Comparison of ENCODE assay signal across 8 mouse cellular contexts in genomic region chr4:99829094-99830073, GRCm38 (mm10). TPM values are rescaled to one million over a fixed set of nuclear protein-coding genes. Genes with fewer than 3 reads are reported as not detected.
DNase-seq lines count a peak whose midpoint lies in the region; ATAC-seq and TF ChIP-seq lines count a peak whose summit lies in the region.

TSS of gene Efcab7 (plus strand) at chr4:99829198.

- under 1% methylated on average over 48 of the region's 48 CpGs for WGBS in cerebellum, adult 2 months
- WGBS in forebrain, postnatal 0 days = under 1% methylated on average over 48 of the region's 48 CpGs
- under 1% methylated on average over 48 of the region's 48 CpGs for WGBS in lung, embryonic 15.5 days

- peak; percentile 93 for ATAC-seq in forebrain, postnatal 0 days
- peak; percentile 89; the same call in 1 of the 2 replicates for ATAC-seq in lung, embryonic 15.5 days (ENCODE audit: borderline replicate concordance, extremely low read depth, low FRiP score, low TSS enrichment)

- H3K4me1 ChIP-seq in MEL (ENCODE audit: control insufficient read depth in 1 of 2, insufficient read depth in 2 of 2, low read length in 2 of 2) = peaks cover 2 to 3% of the 10 kb centered on the region in 2 experiments; a peak in 2 of 4 replicates
- H3K4me1 ChIP-seq in cerebellum, adult 2 months (ENCODE audit: control insufficient read depth, insufficient read depth, low read length) = no peaks in the 10 kb centered on the region
- H3K4me1 ChIP-seq in forebrain, postnatal 0 days (ENCODE audit: insufficient read depth) = no peaks in the 10 kb centered on the region; the same call in 1 of the 2 replicates
- H3K4me1 ChIP-seq in lung, embryonic 15.5 days = peaks cover 11% of the 10 kb centered on the region

- no peaks in the 10 kb centered on the region for H3K27me3 ChIP-seq in MEL (ENCODE audit: control insufficient read depth in 1 of 2, insufficient read depth in 2 of 2, low read length in 2 of 2)
- no peaks in the 10 kb centered on the region for H3K27me3 ChIP-seq in cerebellum, adult 2 months (ENCODE audit: control insufficient read depth, insufficient read depth, low read length)
- H3K27me3 ChIP-seq in forebrain, postnatal 0 days (ENCODE audit: insufficient read depth, low read length) = no peaks in the 10 kb centered on the region
- no peaks in the 10 kb centered on the region for H3K27me3 ChIP-seq in lung, embryonic 15.5 days

- H3K27ac ChIP-seq in MEL (ENCODE audit: control insufficient read depth, low read depth, low read length) = peak within 1 kb of the TSS; percentile 78
- peak within 1 kb of the TSS; percentile 51 for H3K27ac ChIP-seq in cerebellum, adult 2 months (ENCODE audit: insufficient read depth, low read length)
- peak within 1 kb of the TSS; percentile 97 for H3K27ac ChIP-seq in forebrain, postnatal 0 days (ENCODE audit: low read depth, low read length)
- H3K27ac ChIP-seq in lung, embryonic 15.5 days = peak within 1 kb of the TSS; percentile 72

- DNase-seq in MEL (ENCODE audit: low read depth, low spot score) = peak; percentile 95
- DNase-seq in cerebellum, adult 2 months = peak; percentile 87 to 93
- DNase-seq in forebrain, postnatal 0 days = peak; percentile 95
- peak; percentile 87 for DNase-seq in heart, postnatal 4 days
- peak; percentile 81 to 90 for DNase-seq in layer of hippocampus, adult 8-10 months (ENCODE audit: low spot score in 2 of 2)
- peak; percentile 64 for DNase-seq in ovary, adult 18-20 months (ENCODE audit: low spot score)
- peak; percentile 87 for DNase-seq in thymus, postnatal 0 days (ENCODE audit: low spot score)

- H3K4me2 ChIP-seq in forebrain, postnatal 0 days (ENCODE audit: low read depth) = peak within 1 kb of the TSS; percentile 56
- peak within 1 kb of the TSS; percentile 65 for H3K4me2 ChIP-seq in lung, embryonic 15.5 days

- TF ChIP-seq CTCF in MEL (IDR thresholded peaks at IDR 0.05 in 2 of 3, conservative IDR thresholded peaks at IDR 0.05 in 1 of 3; ENCODE audit: control insufficient read depth in 1 of 3, insufficient read depth in 1 of 3, low read depth in 2 of 3, low read length in 3 of 3, poor library complexity in 1 of 3, severe bottlenecking in 1 of 3) = no peak
- TF ChIP-seq CTCF in cerebellum, adult 2 months (IDR thresholded peaks at IDR 0.05; ENCODE audit: borderline replicate concordance, insufficient read depth, low read depth, low read length) = no peak
- TF ChIP-seq CTCF in forebrain, postnatal 0 days (IDR thresholded peaks at IDR 0.05; ENCODE audit: low read depth) = peak; percentile 41

- peak within 1 kb of the TSS; percentile 73 to 93 for H3K4me3 ChIP-seq in MEL (ENCODE audit: control insufficient read depth in 1 of 2, insufficient read depth in 1 of 2, low read depth in 2 of 2, low read length in 2 of 2)
- peak within 1 kb of the TSS; percentile 63 for H3K4me3 ChIP-seq in cerebellum, adult 2 months (replicated peaks; ENCODE audit: insufficient read depth, low read depth, low read length)
- peak within 1 kb of the TSS; percentile 76 for H3K4me3 ChIP-seq in forebrain, postnatal 0 days (ENCODE audit: low read depth, low read length)
- H3K4me3 ChIP-seq in lung, embryonic 15.5 days = peak within 1 kb of the TSS; percentile 48

- peak within 1 kb of the TSS; percentile 82 for H3K9ac ChIP-seq in MEL (ENCODE audit: control insufficient read depth, low read depth, low read length, poor library complexity, severe bottlenecking)
- peak within 1 kb of the TSS; percentile 86 for H3K9ac ChIP-seq in forebrain, postnatal 0 days
- H3K9ac ChIP-seq in lung, embryonic 15.5 days = peak within 1 kb of the TSS; percentile 62

- H3K36me3 ChIP-seq in MEL (ENCODE audit: control insufficient read depth in 1 of 2, insufficient read depth in 2 of 2, low read length in 2 of 2) = peaks cover 0 to 6% of the 10 kb centered on the region in 2 experiments; a peak in 2 of 4 replicates
- H3K36me3 ChIP-seq in forebrain, postnatal 0 days (ENCODE audit: insufficient read depth) = no peaks in the 10 kb centered on the region
- H3K36me3 ChIP-seq in lung, embryonic 15.5 days = no peaks in the 10 kb centered on the region

- no peak for TF ChIP-seq EP300 in MEL (IDR thresholded peaks at IDR 0.05; ENCODE audit: low read depth in 1 of 2, low read length in 2 of 2)

- H3K9me3 ChIP-seq in MEL (replicated peaks; ENCODE audit: insufficient read depth, low read length) = no peaks in the 10 kb centered on the region
- H3K9me3 ChIP-seq in forebrain, postnatal 0 days (ENCODE audit: low read length) = no peaks in the 10 kb centered on the region
- H3K9me3 ChIP-seq in lung, embryonic 15.5 days = no peaks in the 10 kb centered on the region

- TF ChIP-seq RAD21 in MEL (IDR thresholded peaks at IDR 0.05; ENCODE audit: low read depth, low read length) = no peak

- TF ChIP-seq POLR2A in MEL (IDR thresholded peaks at IDR 0.05; ENCODE audit: control insufficient read depth in 1 of 2, insufficient read depth in 1 of 2, low read depth in 1 of 2, low read length in 2 of 2, poor library complexity in 1 of 2) = peak; percentile 23 to 73; a peak in 3 of 4 replicates
- peak; percentile 25; the same call in 1 of the 2 replicates for TF ChIP-seq POLR2A in cerebellum, adult 2 months (IDR thresholded peaks at IDR 0.05; ENCODE audit: borderline replicate concordance, insufficient read depth, low read length)

- peaks cover 5% of the 10 kb centered on the region for H3K79me2 ChIP-seq in MEL (ENCODE audit: control insufficient read depth, insufficient read depth, low read length, poor library complexity)

TF ChIP-seq in MEL, 35 proteins besides CTCF, POLR2A, EP300 and RAD21 (continues in another document):
- TF ChIP-seq ZNF384 (IDR thresholded peaks at IDR 0.05; ENCODE audit: low read depth, low read length) (no peak), ETS1 (IDR thresholded peaks at IDR 0.05; ENCODE audit: low read depth, low read length) (peak; percentile 22; the same call in 1 of the 2 replicates), KAT2A (conservative IDR thresholded peaks at IDR 0.05; ENCODE audit: low read depth, low read length) (no peak; the same call in 1 of the 2 replicates), JUND (IDR thresholded peaks at IDR 0.05; ENCODE audit: low read depth, low read length) (no peak), GABPA (IDR thresholded peaks at IDR 0.05; ENCODE audit: low read depth, low read length) (no peak), E2F4 (IDR thresholded peaks at IDR 0.05; ENCODE audit: borderline replicate concordance, low read depth, low read length) (peak; percentile 93), ZMIZ1 (IDR thresholded peaks at IDR 0.05; ENCODE audit: low read depth, low read length) (no peak), POLR2AphosphoS2 (IDR thresholded peaks at IDR 0.05; ENCODE audit: low read length) (0 out of 2 replicates have a peak, but pooled peaks have one; percentile 54), ELF1 (IDR thresholded peaks at IDR 0.05; ENCODE audit: low read depth, low read length) (peak; percentile 79), MXI1 (IDR thresholded peaks at IDR 0.05; ENCODE audit: low read depth, low read length) (peak; percentile 78), BHLHE40 (IDR thresholded peaks at IDR 0.05; ENCODE audit: borderline replicate concordance, low read depth, low read length) (no peak), NELFE (IDR thresholded peaks at IDR 0.05; ENCODE audit: low read depth, low read length) (peak; percentile 52; the same call in 1 of the 2 replicates), RCOR1 (IDR thresholded peaks at IDR 0.05; ENCODE audit: low read depth, low read length) (no peak), ZC3H11A (IDR thresholded peaks at IDR 0.05; ENCODE audit: low read depth, low read length) (no peak), MEF2A (IDR thresholded peaks at IDR 0.05; ENCODE audit: extremely low read depth, insufficient replicate concordance, low read depth, low read length, poor library complexity, severe bottlenecking) (no peak), MAFK (IDR thresholded peaks at IDR 0.05; ENCODE audit: borderline replicate concordance, low read depth, low read length) (no peak), TCF12 (IDR thresholded peaks at IDR 0.05; ENCODE audit: low read depth, low read length) (no peak), SIN3A (IDR thresholded peaks at IDR 0.05; ENCODE audit: low read length) (peak; percentile 80), CHD2 (IDR thresholded peaks at IDR 0.05; ENCODE audit: low read length) (no peak), ZKSCAN1 (IDR thresholded peaks at IDR 0.05; ENCODE audit: low read depth, low read length) (no peak), USF1 (IDR thresholded peaks at IDR 0.05; ENCODE audit: low read depth, low read length) (no peak), MAX (IDR thresholded peaks at IDR 0.05; ENCODE audit: low read length) (peak; percentile 38; the same call in 1 of the 2 replicates), NRF1 (IDR thresholded peaks at IDR 0.05; ENCODE audit: insufficient read depth, low read depth, low read length, poor library complexity, severe bottlenecking) (no peak), MYB (IDR thresholded peaks at IDR 0.05; ENCODE audit: low read depth, low read length) (no peak), CHD1 (IDR thresholded peaks at IDR 0.05; ENCODE audit: low read depth, low read length) (no peak), UBTF (IDR thresholded peaks at IDR 0.05; ENCODE audit: borderline replicate concordance, insufficient read depth, low read depth, low read length) (no peak), TBP (IDR thresholded peaks at IDR 0.05; ENCODE audit: low read depth, low read length) (peak; percentile 40; the same call in 1 of the 2 replicates), USF2 (IDR thresholded peaks at IDR 0.05; ENCODE audit: borderline replicate concordance in 1 of 2, insufficient read depth in 1 of 2, low read depth in 1 of 2, low read length in 2 of 2) (no peak), HCFC1 (IDR thresholded peaks at IDR 0.05; ENCODE audit: low read depth, low read length) (peak; percentile 81), MAZ (IDR thresholded peaks at IDR 0.05; ENCODE audit: low read depth, low read length) (0 out of 2 replicates have a peak, but pooled peaks have one; percentile 33), GATA1 (IDR thresholded peaks at IDR 0.05; ENCODE audit: low read depth, low read length) (no peak)

RNA-seq across cellular contexts. Expression of gene Efcab7, which starts in this region (rescaled TPM):
- total RNA-seq in MEL (2012; rRNA removed) = 9.9 and 11.0 TPM in 2 replicates
- 1 to 10 TPM in 1 of 2 experiments, not detected in 1; 7.4 TPM for polyA plus RNA-seq in MEL (2012; ENCODE audit: insufficient read depth in 1 of 2, insufficient read length in 2 of 2, low read depth in 1 of 2, low replicate concordance in 2 of 2, missing spikeins in 1 of 2)
- 3.5 and 3.8 TPM in 2 replicates for polyA plus RNA-seq in cerebellum, adult 2 months (2012; rRNA removed)
- total RNA-seq in forebrain, postnatal 0 days (2014; rRNA removed) = 14.7 and 17.1 TPM in 2 replicates
- polyA plus RNA-seq in forebrain, postnatal 0 days (2015; fragmentation: Nextera tagmentation; extraction: Ambion mirVana) = 11.4 and 12.0 TPM in 2 replicates
- 1 to 10 TPM; 4.5 to 5.0 TPM for total RNA-seq in heart, postnatal 4 days (2021)
- 10 to 100 TPM in 2 of 4 experiments, 1 to 10 TPM in 2; 8.7 to 12.0 (median 10.6) TPM for total RNA-seq in layer of hippocampus, adult 8-10 months (2022)
- polyA plus RNA-seq in lung, embryonic 15.5 days (2015; fragmentation: Nextera tagmentation; extraction: Ambion mirVana) = 18.9 and 22.4 TPM in 2 replicates
- 21.2 and 21.9 TPM in 2 replicates for polyA plus RNA-seq in thymus, postnatal 0 days (2015; fragmentation: Nextera tagmentation; extraction: Ambion mirVana)

Comparison
In these comparisons a context has a peak if more than half of its experiments do, and no peak if none do; other contexts are left out.
1. Peak in every context shown above with its lines: DNase-seq, ATAC-seq, H3K4me3 ChIP-seq and H3K27ac ChIP-seq.